8 mouse cellular contexts compared by ENCODE assay signal in genomic region chr19:38030673-38031137, GRCm38 (mm10). TPM values are rescaled to one million over a fixed set of nuclear protein-coding genes. Genes with fewer than 3 reads are reported as not detected.
DNase-seq lines count a peak whose midpoint lies in the region; ATAC-seq and TF ChIP-seq lines count a peak whose summit lies in the region.

No protein-coding gene starts in this region.

- no peak overlapping the region for H3K4me3 ChIP-seq in heart, adult 2 months
- no peak overlapping the region for H3K4me3 ChIP-seq in intestine, postnatal 0 days (ENCODE audit: low read depth, low read length)

- 0% methylated on average over 4 of the region's 23 CpGs for WGBS in heart, adult 2 months
- 0% methylated on average over 15 of the region's 23 CpGs for WGBS in intestine, postnatal 0 days

- no peaks in the 10 kb centered on the region for H3K27me3 ChIP-seq in heart, adult 2 months (ENCODE audit: control insufficient read depth, insufficient read depth, low read length)
- no peaks in the 10 kb centered on the region for H3K27me3 ChIP-seq in intestine, postnatal 0 days (replicated peaks; ENCODE audit: control insufficient read depth, insufficient read depth, low read length)

- peak overlapping the region; percentile 3 for H3K4me2 ChIP-seq in intestine, postnatal 0 days (replicated peaks; ENCODE audit: low read depth)

- H3K9me3 ChIP-seq in intestine, postnatal 0 days (ENCODE audit: control insufficient read depth): no peaks in the 10 kb centered on the region

- peaks cover 15% of the 10 kb centered on the region for H3K4me1 ChIP-seq in heart, adult 2 months (ENCODE audit: control insufficient read depth, insufficient read depth, low read length)
- peaks cover 16% of the 10 kb centered on the region for H3K4me1 ChIP-seq in intestine, postnatal 0 days (replicated peaks; ENCODE audit: control insufficient read depth, insufficient read depth, low read length)

- no peak for TF ChIP-seq CTCF in heart, adult 2 months (IDR thresholded peaks at IDR 0.05)
- TF ChIP-seq CTCF in intestine, postnatal 0 days (IDR thresholded peaks at IDR 0.05; ENCODE audit: low read depth): no peak

- no peak for TF ChIP-seq EP300 in heart, adult 2 months (IDR thresholded peaks at IDR 0.05; ENCODE audit: insufficient read depth, low read depth, low read length)

- intact Hi-C loops in heart, adult 2 months (cut with DNase I): loop anchor here (1.0 kb wide), 1 partner anchor 24 kb away; no protein-coding TSS in a partner anchor

- no peak for ATAC-seq in intestine, postnatal 0 days

- no peaks in the 10 kb centered on the region for H3K79me2 ChIP-seq in heart, adult 2 months (replicated peaks; ENCODE audit: control insufficient read depth, insufficient read depth, low read length)

- peak; percentile 72 for DNase-seq in ovary, postnatal 36 days (ENCODE audit: low spot score)
- no peak for DNase-seq in ovary, postnatal 14 days (ENCODE audit: low spot score)
- DNase-seq in cerebellum, postnatal 14 days: peak; percentile 52 to 59
- DNase-seq in heart, adult 2 months: peak; percentile 77 to 80
- peak; percentile 75 to 80 for DNase-seq in lung, adult 18-20 months
- DNase-seq in right cerebral cortex, postnatal 4 days: peak; percentile 41
- no peak for DNase-seq in Muller cell, postnatal 12 days (ENCODE audit: inconsistent ontology term)

- peak overlapping the region; percentile 30 for H3K27ac ChIP-seq in heart, adult 2 months
- H3K27ac ChIP-seq in intestine, postnatal 0 days (ENCODE audit: low read depth, low read length): no peak overlapping the region

- H3K36me3 ChIP-seq in heart, adult 2 months (ENCODE audit: control insufficient read depth, insufficient read depth, low read length): no peaks in the 10 kb centered on the region; the same call in 1 of the 2 replicates
- H3K36me3 ChIP-seq in intestine, postnatal 0 days (ENCODE audit: control insufficient read depth, insufficient read depth): no peaks in the 10 kb centered on the region

- peak; percentile 69 for TF ChIP-seq POLR2A in heart, adult 2 months (IDR thresholded peaks at IDR 0.05; ENCODE audit: insufficient read depth, low read depth, low read length)

- H3K9ac ChIP-seq in heart, adult 2 months (ENCODE audit: low read depth, low read length): peak overlapping the region; percentile 22; the same call in 1 of the 2 replicates
- H3K9ac ChIP-seq in intestine, postnatal 0 days (ENCODE audit: low read depth, low read length): no peak overlapping the region

RNA-seq across cellular contexts. Expression of gene Myof, which starts 12.7 kb away (rescaled TPM):
- 1 to 10 TPM; 8.4 to 8.9 TPM for total RNA-seq in heart, adult 2 months (2021)
- polyA plus RNA-seq in heart, adult 2 months (2012; rRNA removed): 6.2 and 6.5 TPM in 2 replicates
- polyA plus RNA-seq in intestine, postnatal 0 days (2015; fragmentation: Nextera tagmentation; extraction: Ambion mirVana): 5.9 and 6.6 TPM in 2 replicates

RNA-seq across cellular contexts. Expression of gene Cep55, which starts 24.1 kb away (rescaled TPM):
- under 1 TPM; 0.27 to 0.44 TPM for total RNA-seq in heart, adult 2 months (2021)
- 0.18 and 0.20 TPM in 2 replicates for polyA plus RNA-seq in heart, adult 2 months (2012; rRNA removed)
- polyA plus RNA-seq in intestine, postnatal 0 days (2015; fragmentation: Nextera tagmentation; extraction: Ambion mirVana): 7.1 and 8.2 TPM in 2 replicates

Comparison
In these comparisons a context has a peak if more than half of its experiments do, and no peak if none do; other contexts are left out.
1. DNase-seq: peak in ovary, postnatal 36 days (single experiment), cerebellum, postnatal 14 days (2 of 2), heart, adult 2 months (2 of 2), lung, adult 18-20 months (2 of 2) and right cerebral cortex, postnatal 4 days (single experiment); none in ovary, postnatal 14 days (single experiment) and Muller cell, postnatal 12 days (single experiment).